Mouse (Mus musculus) heart, postnatal 0 days (tissue): ENCODE data around the gene Olfr150. TPM values are rescaled to one million over a fixed set of nuclear protein-coding genes. Genes with fewer than 3 reads are reported as not detected.

Experiments used
- ATAC-seq: fragments of 200-750 bp; cut with Nextera tagmentation; 2 replicates; pipeline ENCODE4 v1.8.0; 2017; ENCODE audit warnings: low read depth, moderate number of reproducible peaks, moderate library complexity; ENCODE audit not compliant: insufficient read depth
- DNase-seq: peaks from one replicate; pipeline ENCODE4 v3.0.0-alpha.2; 2016; ENCODE audit warnings: low spot score
- H3K27ac ChIP-seq: fragments of 300-500 bp; sonication (generic); 2 replicates; pipeline ENCODE4 v1.5.1; 2014; ENCODE audit warnings: low read depth, mild to moderate bottlenecking
- H3K27me3 ChIP-seq: fragments of 300-500 bp; sonication (generic); 2 replicates; pipeline ENCODE4 v1.6.1; 2014; ENCODE audit warnings: low read length, mixed read lengths; ENCODE audit not compliant: control insufficient read depth, insufficient read depth
- H3K36me3 ChIP-seq: fragments of 300-500 bp; sonication (generic); replicated peaks from 2 replicates; pipeline ENCODE4 v1.6.1; 2014; ENCODE audit warnings: low read length, mixed read lengths; ENCODE audit not compliant: control insufficient read depth, insufficient read depth
- H3K4me1 ChIP-seq: fragments of 300-500 bp; sonication (generic); 2 replicates; pipeline ENCODE4 v1.6.1; 2014; ENCODE audit warnings: antibody characterized with exemption; ENCODE audit not compliant: control insufficient read depth, insufficient read depth
- H3K4me2 ChIP-seq: fragments of 300-500 bp; sonication (generic); 2 replicates; pipeline ENCODE4 v1.6.1; 2014; ENCODE audit warnings: low read depth, mild to moderate bottlenecking, low read length, moderate library complexity
- H3K4me3 ChIP-seq: fragments of 300-500 bp; sonication (generic); 2 replicates; pipeline ENCODE4 v1.5.1; 2014; ENCODE audit warnings: low read depth, low read length
- H3K9ac ChIP-seq: fragments of 300-500 bp; sonication (generic); replicated peaks from 2 replicates; pipeline ENCODE4 v1.6.1; 2014; ENCODE audit warnings: low read depth, low read length, mixed read lengths
- H3K9me3 ChIP-seq: fragments of 300-500 bp; sonication (generic); replicated peaks from 2 replicates; pipeline ENCODE4 v1.6.1; 2016; ENCODE audit warnings: low read length; ENCODE audit not compliant: control insufficient read depth
- CTCF ChIP-seq: IDR thresholded peaks from 2 replicates; pipeline ENCODE4 v1.5.1; 2016; ENCODE audit warnings: antibody characterized with exemption, control low read depth, low read depth
- EP300 ChIP-seq: IDR thresholded peaks from 2 replicates; pipeline ENCODE4 v1.6.1; 2016; ENCODE audit warnings: antibody characterized with exemption, low read depth
- WGBS: fragments of 180-500 bp; shearing (Covaris S2); extraction: QIAGEN DNeasy Blood & Tissue Kit; methylation state at CpG from one replicate; pipeline ENCODE4 v1.1.7; 2014; 5-methylcytosine and 5-hydroxymethylcytosine counted together
- polyA plus RNA-seq: library from polyadenylated mRNA; unstranded; fragments of >200 nt; fragmentation: Nextera tagmentation; extraction: Ambion mirVana; gene quantifications from 2 replicates; pipeline ENCODE4 v1.2.1, GENCODE M21; 2015
- total RNA-seq: library from RNA; depleted of rRNA; stranded (reverse); fragments of >200 nt; gene quantifications from 2 replicates; pipeline ENCODE4 v1.2.3, GENCODE M21; 2014; ENCODE audit warnings: low replicate concordance; rRNA removed

Olfr150 gene
- total and polyA plus RNA-seq, 2 experiments from 2014 or later = not detected

- H3K36me3 ChIP-seq = no peaks in the 10 kb centered on the region
- H3K4me3 ChIP-seq = no peak within 1 kb of the TSS
- no peak within 1 kb of the TSS for H3K27ac ChIP-seq
- no peak for ATAC-seq
- H3K9me3 ChIP-seq = no peaks in the 10 kb centered on the region
- no peak within 1 kb of the TSS for H3K4me2 ChIP-seq
- H3K9ac ChIP-seq = no peak within 1 kb of the TSS
- no peaks in the 10 kb centered on the region for H3K4me1 ChIP-seq
- DNase-seq = no peak
- TF ChIP-seq CTCF (no peak), EP300 (no peak)
- H3K27me3 ChIP-seq = no peaks in the 10 kb centered on the region
These were observed 15.2 kb downstream of the Olfr150 start, which contains the start of gene Olfr967 for GRCm38 (mm10) chr9:39745949-39746348. Gene Olfr967, plus strand, starts transcription at chr9:39746249.

GRCm38 (mm10) chr9:39746428-39746827 lies 15.7 kb downstream of the Olfr150 start:
- H3K4me3 ChIP-seq = no peak overlapping the region
- H3K4me1 ChIP-seq = no peaks in the 10 kb centered on the region
- DNase-seq (no peak), ATAC-seq (no peak)
- TF ChIP-seq EP300 (no peak), CTCF (no peak)
- 70% methylated on average over 1 of the region's 1 CpGs for WGBS
- no peaks in the 10 kb centered on the region for H3K36me3 ChIP-seq
- no peak overlapping the region for H3K27ac ChIP-seq
- no peak overlapping the region for H3K4me2 ChIP-seq
- H3K9me3 ChIP-seq = no peaks in the 10 kb centered on the region
- no peaks in the 10 kb centered on the region for H3K27me3 ChIP-seq
- H3K9ac ChIP-seq = no peak overlapping the region

DNA sequence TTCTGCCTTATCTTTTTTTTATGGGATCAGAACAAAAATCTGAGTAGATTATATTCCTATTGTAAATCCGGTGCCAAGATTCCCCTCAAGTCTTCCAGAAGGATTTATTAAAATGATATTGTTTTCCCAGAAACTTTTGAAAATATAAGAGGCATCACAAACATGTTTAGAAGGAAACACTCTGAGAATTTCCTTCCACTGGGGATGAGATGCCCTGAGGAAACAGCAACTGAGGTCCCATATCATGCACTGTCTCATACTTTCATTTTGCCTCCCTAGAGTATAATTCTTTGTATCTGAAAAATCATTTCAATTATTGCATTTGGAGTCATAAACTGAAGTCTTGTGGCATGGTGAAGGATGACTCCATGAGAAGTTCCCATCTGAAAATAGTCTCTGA lies 52.4 kb downstream of the Olfr150 start, which contains the start of gene Olfr968:
TSS of gene Olfr968 (minus strand) at position 101 of the 400 bp plus-strand sequence.
- no peak within 1 kb of the TSS for H3K27ac ChIP-seq
- ATAC-seq (no peak), DNase-seq (no peak)
- no peak for TF ChIP-seq CTCF
- TF ChIP-seq EP300 = no peak
- H3K4me1 ChIP-seq = no peaks in the 10 kb centered on the region
- no peak within 1 kb of the TSS for H3K9ac ChIP-seq
- H3K4me2 ChIP-seq = no peak within 1 kb of the TSS
- H3K36me3 ChIP-seq = no peaks in the 10 kb centered on the region
- WGBS = 73% methylated on average over 1 of the region's 1 CpGs
- no peak within 1 kb of the TSS for H3K4me3 ChIP-seq
- no peaks in the 10 kb centered on the region for H3K9me3 ChIP-seq
- no peaks in the 10 kb centered on the region for H3K27me3 ChIP-seq

Other genes with a start within 250 kb of the Olfr150 start
- gene Olfr44, start 237.0 kb upstream of the Olfr150 start, total RNA-seq = not detected in 2 replicates
- gene Olfr44, start 237.0 kb upstream of the Olfr150 start, polyA plus RNA-seq = not detected in 2 replicates
- not detected in 2 replicates for gene Olfr957, start 215.2 kb upstream of the Olfr150 start, total RNA-seq
- gene Olfr957, start 215.2 kb upstream of the Olfr150 start, polyA plus RNA-seq = not detected in 2 replicates
- not detected in 2 replicates for gene Olfr958, start 176.9 kb upstream of the Olfr150 start, total RNA-seq
- not detected in 2 replicates for gene Olfr958, start 176.9 kb upstream of the Olfr150 start, polyA plus RNA-seq
- gene Olfr959, start 155.4 kb upstream of the Olfr150 start, total RNA-seq = not detected in 2 replicates
- gene Olfr959, start 155.4 kb upstream of the Olfr150 start, polyA plus RNA-seq = not detected in 2 replicates
- 5.6 and 6.9 TPM in 2 replicates for gene AW551984, start 126.6 kb upstream of the Olfr150 start, total RNA-seq
- 2.1 and 2.2 TPM in 2 replicates for gene AW551984, start 126.6 kb upstream of the Olfr150 start, polyA plus RNA-seq
- not detected in 2 replicates for gene Olfr148, start 120.3 kb upstream of the Olfr150 start, total RNA-seq
- gene Olfr148, start 120.3 kb upstream of the Olfr150 start, polyA plus RNA-seq = not detected in 2 replicates
- gene Olfr960, start 109.6 kb upstream of the Olfr150 start, total RNA-seq = not detected in 2 replicates
- gene Olfr960, start 109.6 kb upstream of the Olfr150 start, polyA plus RNA-seq = not detected in 2 replicates
- gene Olfr961, start 85.9 kb upstream of the Olfr150 start, total RNA-seq = not detected in 2 replicates
- gene Olfr961, start 85.9 kb upstream of the Olfr150 start, polyA plus RNA-seq = not detected in 2 replicates
- not detected in 2 replicates for gene Olfr963, start 63.8 kb upstream of the Olfr150 start, total RNA-seq
- not detected in 2 replicates for gene Olfr963, start 63.8 kb upstream of the Olfr150 start, polyA plus RNA-seq
- not detected in 2 replicates for gene Olfr149, start 23.9 kb upstream of the Olfr150 start, total RNA-seq
- gene Olfr149, start 23.9 kb upstream of the Olfr150 start, polyA plus RNA-seq = not detected in 2 replicates
- not detected in 2 replicates for gene Olfr965, start 19.6 kb upstream of the Olfr150 start, total RNA-seq
- gene Olfr965, start 19.6 kb upstream of the Olfr150 start, polyA plus RNA-seq = not detected in 2 replicates
- gene Olfr967, start 15.3 kb downstream of the Olfr150 start, total RNA-seq = not detected in 2 replicates
- not detected in 2 replicates for gene Olfr967, start 15.3 kb downstream of the Olfr150 start, polyA plus RNA-seq
- gene Olfr968, start 52.3 kb downstream of the Olfr150 start, total RNA-seq = not detected in 2 replicates
- not detected in 2 replicates for gene Olfr968, start 52.3 kb downstream of the Olfr150 start, polyA plus RNA-seq
- not detected in 2 replicates for gene Olfr969, start 60.0 kb downstream of the Olfr150 start, total RNA-seq
- not detected in 2 replicates for gene Olfr969, start 60.0 kb downstream of the Olfr150 start, polyA plus RNA-seq
- gene Olfr970, start 77.9 kb downstream of the Olfr150 start, total RNA-seq = not detected in 2 replicates
- gene Olfr970, start 77.9 kb downstream of the Olfr150 start, polyA plus RNA-seq = not detected in 2 replicates
- gene Olfr971, start 105.9 kb downstream of the Olfr150 start, total RNA-seq = not detected in 2 replicates
- gene Olfr971, start 105.9 kb downstream of the Olfr150 start, polyA plus RNA-seq = not detected in 2 replicates
- not detected in 2 replicates for gene Olfr972, start 135.4 kb downstream of the Olfr150 start, total RNA-seq
- not detected in 2 replicates for gene Olfr972, start 135.4 kb downstream of the Olfr150 start, polyA plus RNA-seq
- not detected in 2 replicates for gene Olfr229, start 176.4 kb downstream of the Olfr150 start, total RNA-seq
- not detected in 2 replicates for gene Olfr229, start 176.4 kb downstream of the Olfr150 start, polyA plus RNA-seq
- gene Olfr974, start 206.5 kb downstream of the Olfr150 start, total RNA-seq = not detected in 2 replicates
- not detected in 2 replicates for gene Olfr974, start 206.5 kb downstream of the Olfr150 start, polyA plus RNA-seq
- gene Olfr975, start 221.1 kb downstream of the Olfr150 start, total RNA-seq = not detected in 2 replicates
- gene Olfr975, start 221.1 kb downstream of the Olfr150 start, polyA plus RNA-seq = not detected in 2 replicates
- gene Olfr976, start 230.2 kb downstream of the Olfr150 start, total RNA-seq = not detected in 2 replicates
- not detected in 2 replicates for gene Olfr976, start 230.2 kb downstream of the Olfr150 start, polyA plus RNA-seq